Mouse (Mus musculus) heart, postnatal 0 days (tissue): ENCODE data around the gene Dmd. TPM values are rescaled to one million over a fixed set of nuclear protein-coding genes. Genes with fewer than 3 reads are reported as not detected.

Experiments
- ATAC-seq: fragments of 200-750 bp; cut with Nextera tagmentation; 2 replicates; pipeline ENCODE4 v1.8.0; 2017; ENCODE audit warnings: low read depth, moderate number of reproducible peaks, moderate library complexity; ENCODE audit not compliant: insufficient read depth
- DNase-seq: peaks from one replicate; pipeline ENCODE4 v3.0.0-alpha.2; 2016; ENCODE audit warnings: low spot score
- H3K27ac ChIP-seq: fragments of 300-500 bp; sonication (generic); 2 replicates; pipeline ENCODE4 v1.5.1; 2014; ENCODE audit warnings: low read depth, mild to moderate bottlenecking
- H3K27me3 ChIP-seq: fragments of 300-500 bp; sonication (generic); 2 replicates; pipeline ENCODE4 v1.6.1; 2014; ENCODE audit warnings: low read length, mixed read lengths; ENCODE audit not compliant: control insufficient read depth, insufficient read depth
- H3K36me3 ChIP-seq: fragments of 300-500 bp; sonication (generic); replicated peaks from 2 replicates; pipeline ENCODE4 v1.6.1; 2014; ENCODE audit warnings: low read length, mixed read lengths; ENCODE audit not compliant: control insufficient read depth, insufficient read depth
- H3K4me1 ChIP-seq: fragments of 300-500 bp; sonication (generic); 2 replicates; pipeline ENCODE4 v1.6.1; 2014; ENCODE audit warnings: antibody characterized with exemption; ENCODE audit not compliant: control insufficient read depth, insufficient read depth
- H3K4me2 ChIP-seq: fragments of 300-500 bp; sonication (generic); 2 replicates; pipeline ENCODE4 v1.6.1; 2014; ENCODE audit warnings: low read depth, mild to moderate bottlenecking, low read length, moderate library complexity
- H3K4me3 ChIP-seq: fragments of 300-500 bp; sonication (generic); 2 replicates; pipeline ENCODE4 v1.5.1; 2014; ENCODE audit warnings: low read depth, low read length
- H3K9ac ChIP-seq: fragments of 300-500 bp; sonication (generic); replicated peaks from 2 replicates; pipeline ENCODE4 v1.6.1; 2014; ENCODE audit warnings: low read depth, low read length, mixed read lengths
- H3K9me3 ChIP-seq: fragments of 300-500 bp; sonication (generic); replicated peaks from 2 replicates; pipeline ENCODE4 v1.6.1; 2016; ENCODE audit warnings: low read length; ENCODE audit not compliant: control insufficient read depth
- CTCF ChIP-seq: IDR thresholded peaks from 2 replicates; pipeline ENCODE4 v1.5.1; 2016; ENCODE audit warnings: antibody characterized with exemption, control low read depth, low read depth
- EP300 ChIP-seq: IDR thresholded peaks from 2 replicates; pipeline ENCODE4 v1.6.1; 2016; ENCODE audit warnings: antibody characterized with exemption, low read depth
- WGBS: fragments of 180-500 bp; shearing (Covaris S2); extraction: QIAGEN DNeasy Blood & Tissue Kit; methylation state at CpG from one replicate; pipeline ENCODE4 v1.1.7; 2014; 5-methylcytosine and 5-hydroxymethylcytosine counted together
- polyA plus RNA-seq: library from polyadenylated mRNA; unstranded; fragments of >200 nt; fragmentation: Nextera tagmentation; extraction: Ambion mirVana; gene quantifications from 2 replicates; pipeline ENCODE4 v1.2.1, GENCODE M21; 2015
- total RNA-seq: library from RNA; depleted of rRNA; stranded (reverse); fragments of >200 nt; gene quantifications from 2 replicates; pipeline ENCODE4 v1.2.3, GENCODE M21; 2014; ENCODE audit warnings: low replicate concordance

Dmd gene
- total and polyA plus RNA-seq, 2 experiments from 2014 or later = 25.6 to 85.8 TPM

- Histone ChIP-seq H3K27ac (no peak within 1 kb of the TSS), H3K4me2 (no peak within 1 kb of the TSS), H3K27me3 (no peaks in the 10 kb centered on the region), H3K9ac (no peak within 1 kb of the TSS), H3K4me3 (no peak within 1 kb of the TSS), H3K4me1 (no peaks in the 10 kb centered on the region), H3K36me3 (no peaks in the 10 kb centered on the region), H3K9me3 (no peaks in the 10 kb centered on the region)
- 62% methylated on average over 2 of the region's 2 CpGs for WGBS
- DNase-seq = no peak
- no peak for ATAC-seq
- TF ChIP-seq CTCF = no peak
- TF ChIP-seq EP300 = no peak
Observed at GRCm38 (mm10) chrX:85249379-85249778, 2300.7 kb downstream of the Dmd start, which contains the start of gene Fthl17a. TSS of gene Fthl17a (plus strand) at chrX:85249679.
